Mouse (Mus musculus): Measurements from ENCODE around the gene Amacr.

DNA sequence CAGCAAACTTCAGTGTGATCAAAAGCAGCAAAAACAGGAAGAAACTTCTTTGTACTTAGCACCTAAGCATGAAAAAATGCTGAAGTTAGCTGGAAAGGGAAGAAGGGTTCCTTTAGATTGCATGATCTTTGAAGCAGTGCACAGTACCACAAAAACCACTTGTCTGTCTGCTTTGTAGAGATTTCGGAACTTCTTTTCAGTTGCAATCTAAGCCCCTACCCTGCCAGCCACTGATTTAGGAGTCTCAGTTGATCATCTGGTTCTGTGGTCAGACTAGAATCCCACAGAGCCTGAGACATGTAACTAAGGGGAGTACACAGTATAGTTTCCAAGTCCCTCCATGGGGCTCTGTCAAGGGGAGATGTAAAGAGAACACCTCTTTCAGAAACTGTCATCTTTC, 28.1 kb upstream of the Amacr start:
- TF ChIP-seq CTCF (IDR thresholded peaks at IDR 0.05; ENCODE audit: extremely low read depth, insufficient read length, insufficient replicate concordance, low read depth, low read length) (no peak), POLR2A (IDR thresholded peaks at IDR 0.05; ENCODE audit: low read depth, low read length) (no peak)
